Mouse (Mus musculus) urinary bladder, postnatal 4 days (tissue): ENCODE measurements around the gene 2510039O18Rik.

Source experiments
- DNase-seq, 2 experiments: peaks; one replicate each; pipeline ENCODE4 v3.0.0; 2021 to 2022; ENCODE audit warnings: low spot score in 2 of 2

2510039O18Rik gene

GRCm38 (mm10) chr4:147993571-147994095, 52.9 kb downstream of the 2510039O18Rik start:
- DNase-seq = no peak

GRCm38 (mm10) chr4:147995311-147995710, 54.6 kb downstream of the 2510039O18Rik start:
- no peak for DNase-seq
